Mouse (Mus musculus): ENCODE measurements around the gene Epb41l4b.

DNA sequence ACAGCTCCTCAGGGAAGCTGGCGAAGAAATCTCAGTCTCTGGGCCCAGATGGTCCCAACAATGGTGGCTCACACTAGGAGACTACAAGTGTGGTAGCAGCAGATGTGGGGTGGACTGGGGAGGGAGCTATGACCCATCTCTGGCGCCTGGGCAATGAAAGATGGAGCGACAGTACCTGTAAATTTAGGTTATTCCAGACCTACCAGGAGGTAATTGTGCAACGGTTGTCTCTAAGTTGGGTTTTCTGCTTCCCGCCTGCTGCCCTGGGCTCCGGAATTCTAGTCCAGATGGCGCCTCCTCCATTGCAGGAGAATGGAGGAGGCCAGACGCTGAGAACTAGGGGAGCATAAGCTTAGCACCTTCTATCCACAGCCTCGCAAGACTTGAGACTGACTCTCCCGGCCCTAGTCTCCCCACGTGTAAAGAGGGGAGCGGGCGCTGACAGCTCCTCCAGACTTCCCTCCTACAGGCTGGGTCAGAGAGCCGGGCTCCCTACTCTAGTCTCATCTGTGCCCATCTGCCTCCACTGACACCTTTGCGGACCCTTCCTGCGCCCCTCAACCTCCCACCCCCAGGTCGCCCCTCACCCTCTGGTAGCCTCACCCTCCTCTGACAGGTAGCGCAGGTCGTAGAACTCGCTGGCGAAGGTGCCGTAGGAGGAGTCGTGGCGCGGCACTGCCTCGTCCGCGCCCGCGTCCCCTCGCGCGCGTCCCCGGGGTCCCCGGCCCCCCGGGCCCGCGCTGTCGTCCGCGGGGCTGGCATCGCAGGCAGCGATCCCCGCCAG lies 153.6 kb downstream of the Epb41l4b start:
- no peak for TF ChIP-seq ZNF384 (IDR thresholded peaks at IDR 0.05; ENCODE audit: low read depth, low read length)
- TF ChIP-seq E2F4 (IDR thresholded peaks at IDR 0.05; ENCODE audit: insufficient replicate concordance, low read depth, low read length): no peak
- TF ChIP-seq POLR2A (IDR thresholded peaks at IDR 0.05; ENCODE audit: low read depth, low read length): no peak
- no peak for TF ChIP-seq HCFC1 (IDR thresholded peaks at IDR 0.05; ENCODE audit: low read depth, low read length)

Measured in CH12.LX (cell line).